Mouse (Mus musculus): Measurements from ENCODE around the gene Rps29. TPM values are rescaled to one million over a fixed set of nuclear protein-coding genes. Genes with fewer than 3 reads are reported as not detected.

The Rps29 gene
- polyA plus RNA-seq, 1 experiment from 2014 or later = 1,720 TPM

DNA sequence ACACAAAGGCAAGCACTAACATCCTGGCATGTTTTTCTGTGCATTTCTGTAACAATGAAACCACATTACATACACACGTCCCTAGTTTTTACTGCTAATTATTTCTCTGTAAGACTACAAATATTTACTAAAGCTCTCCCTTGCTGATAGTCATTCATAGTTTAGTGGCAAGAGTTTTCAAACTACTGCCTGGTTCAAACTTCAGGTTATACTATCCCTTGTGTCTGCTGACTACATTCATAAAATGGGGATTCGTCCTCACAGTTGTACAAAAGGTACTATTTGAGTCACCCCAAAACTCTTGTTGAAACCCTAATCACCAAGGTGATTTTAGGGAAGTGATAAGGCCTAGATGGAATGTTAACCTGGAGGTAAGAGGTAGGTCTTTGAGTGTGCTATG is 3.1 kb downstream of the Rps29 start:
- 0 out of 2 replicates have a peak, but pooled peaks cover 3% of the 10 kb centered on the region for H3K4me1 ChIP-seq
- 72% methylated on average over 2 of the region's 2 CpGs for WGBS
- no peaks in the 10 kb centered on the region for H3K9me3 ChIP-seq
- no peak for ATAC-seq (ENCODE audit: insufficient read depth, low FRiP score, low read depth)
- no peak overlapping the region for H3K27ac ChIP-seq
- no peak overlapping the region for H3K4me3 ChIP-seq (replicated peaks)
- H3K4me2 ChIP-seq = no peak overlapping the region
- H3K36me3 ChIP-seq = peaks cover 5% of the 10 kb centered on the region; the same call in 1 of the 2 replicates
- no peak overlapping the region for H3K9ac ChIP-seq
- no peaks in the 10 kb centered on the region for H3K27me3 ChIP-seq (replicated peaks)

DNA sequence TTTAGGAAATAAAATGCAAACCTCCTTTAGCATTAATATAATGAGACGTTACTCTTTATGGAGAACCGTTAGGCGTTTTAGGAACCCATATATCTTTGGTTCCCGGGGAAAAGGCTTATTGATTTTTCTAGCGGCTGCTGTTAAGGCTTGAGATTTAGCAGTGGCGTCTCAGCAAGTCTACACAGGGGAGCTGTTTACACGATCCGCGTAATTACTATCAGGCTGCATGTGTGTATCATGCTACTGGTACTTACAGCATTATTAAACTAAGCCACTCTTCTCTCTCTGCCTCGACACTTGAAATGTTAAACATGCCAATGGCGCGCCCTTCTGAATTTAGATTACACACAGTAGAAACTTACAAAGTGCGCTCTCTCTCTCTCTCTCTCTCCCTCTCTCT is 8.9 kb downstream of the Rps29 start:
- Histone ChIP-seq H3K36me3 (no peaks in the 10 kb centered on the region), H3K9ac (no peak overlapping the region), H3K27ac (no peak overlapping the region), H3K4me2 (no peak overlapping the region), H3K27me3 (replicated peaks) (no peaks in the 10 kb centered on the region), H3K9me3 (no peaks in the 10 kb centered on the region), H3K4me3 (replicated peaks) (no peak overlapping the region), H3K4me1 (no peaks in the 10 kb centered on the region)
- ATAC-seq (ENCODE audit: insufficient read depth, low FRiP score, low read depth) = no peak
- WGBS = 53% methylated on average over 13 of the region's 13 CpGs

DNA sequence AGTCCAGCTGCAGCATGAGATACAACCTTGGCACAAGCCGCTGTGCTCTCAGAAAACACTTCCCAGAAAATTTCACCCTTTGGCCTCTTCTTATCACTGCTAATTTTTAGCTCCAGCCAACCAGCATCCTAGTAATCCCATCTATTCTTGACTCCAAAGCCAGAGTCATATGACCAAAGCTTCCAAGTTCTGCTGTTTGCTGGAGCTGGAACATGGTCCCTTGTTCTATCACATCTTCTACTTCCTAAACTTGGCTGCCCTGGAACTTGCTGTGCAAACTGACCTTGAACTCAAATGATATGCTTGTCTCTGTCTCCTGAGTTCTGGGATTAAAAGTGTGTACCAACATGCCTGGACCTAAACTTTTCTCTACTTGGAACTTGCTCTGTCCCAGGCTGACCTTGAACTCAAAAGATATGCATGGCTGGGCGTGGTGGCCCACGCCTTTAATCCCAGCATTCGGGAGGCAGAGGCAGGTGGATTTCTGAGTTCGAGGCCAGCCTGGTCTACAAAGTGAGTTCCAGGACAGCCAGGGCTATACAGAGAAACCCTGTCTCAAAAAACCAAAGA is 11.7 kb downstream of the Rps29 start:
- Histone ChIP-seq H3K36me3 (no peaks in the 10 kb centered on the region), H3K27ac (no peak overlapping the region), H3K4me1 (no peaks in the 10 kb centered on the region), H3K9me3 (no peaks in the 10 kb centered on the region), H3K4me2 (no peak overlapping the region), H3K4me3 (replicated peaks) (no peak overlapping the region), H3K27me3 (replicated peaks) (no peaks in the 10 kb centered on the region), H3K9ac (no peak overlapping the region)
- ATAC-seq (ENCODE audit: insufficient read depth, low FRiP score, low read depth) = no peak
- 85% methylated on average over 5 of the region's 5 CpGs for WGBS

DNA sequence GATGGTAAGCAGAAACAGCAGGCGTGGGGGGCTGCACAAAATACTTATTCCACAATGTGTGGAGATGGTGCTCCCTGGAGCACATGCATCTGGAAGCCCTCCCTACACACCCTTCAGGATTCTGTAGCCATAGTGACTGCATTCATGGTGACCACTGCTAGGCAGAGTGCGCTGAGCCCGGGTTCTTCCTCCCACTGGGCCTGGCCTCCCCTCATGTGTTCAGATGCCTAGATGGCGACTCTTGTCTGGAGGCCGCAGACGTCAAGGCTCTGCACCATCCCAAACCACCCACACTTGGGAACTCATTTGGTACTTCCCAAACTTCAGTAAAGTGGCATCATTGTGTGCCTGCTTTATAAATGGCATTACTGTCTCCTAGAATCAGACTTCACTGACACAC is 15.5 kb downstream of the Rps29 start:
- 77% methylated on average over 6 of the region's 6 CpGs for WGBS
- H3K9ac ChIP-seq = no peak overlapping the region
- no peak overlapping the region for H3K27ac ChIP-seq
- no peaks in the 10 kb centered on the region for H3K27me3 ChIP-seq (replicated peaks)
- H3K4me2 ChIP-seq = no peak overlapping the region
- no peak overlapping the region for H3K4me3 ChIP-seq (replicated peaks)
- no peaks in the 10 kb centered on the region for H3K4me1 ChIP-seq
- no peak for ATAC-seq (ENCODE audit: insufficient read depth, low FRiP score, low read depth)
- H3K36me3 ChIP-seq = no peaks in the 10 kb centered on the region
- H3K9me3 ChIP-seq = no peaks in the 10 kb centered on the region

DNA sequence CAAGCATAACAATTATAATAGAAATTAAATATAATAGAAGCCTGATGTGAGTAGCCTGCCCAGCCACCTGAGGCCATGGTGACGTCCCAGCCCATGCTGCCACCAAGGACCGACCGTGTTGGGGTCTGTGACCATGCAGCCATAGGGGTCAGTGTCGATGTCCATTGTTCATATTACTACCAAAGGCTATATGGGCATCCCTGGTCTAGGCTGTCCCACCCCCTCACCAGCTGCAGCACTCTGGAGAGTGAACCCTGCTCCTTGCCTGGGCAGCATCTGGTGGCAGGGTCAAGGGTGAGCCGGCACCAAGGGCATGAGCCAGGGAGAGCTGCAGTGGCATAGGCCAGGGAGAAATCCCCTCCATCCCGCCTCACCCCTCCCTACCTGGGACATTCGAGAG is 19.1 kb downstream of the Rps29 start:
- ATAC-seq (ENCODE audit: insufficient read depth, low FRiP score, low read depth) = no peak
- H3K4me2 ChIP-seq = no peak overlapping the region
- no peak overlapping the region for H3K9ac ChIP-seq

DNA sequence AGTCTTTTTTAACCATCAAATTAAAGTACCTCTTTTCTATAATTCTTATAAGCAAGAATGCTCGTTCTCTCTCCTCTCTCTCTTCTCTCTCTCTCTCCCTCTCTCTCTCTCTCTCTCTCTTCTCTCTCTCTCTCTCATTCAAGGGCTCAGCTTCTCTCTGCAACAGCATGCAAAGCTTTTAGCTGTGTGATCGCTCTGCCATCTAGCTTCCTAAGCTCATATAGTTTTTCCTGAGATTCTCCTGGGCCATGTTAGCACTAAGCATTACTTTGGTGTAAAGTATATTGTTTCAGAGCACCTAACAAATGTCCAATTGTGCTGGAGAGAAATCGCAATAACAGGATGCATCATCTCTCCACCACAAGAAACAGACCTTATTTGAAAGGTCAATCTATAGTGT is 19.8 kb downstream of the Rps29 start:
- ATAC-seq (ENCODE audit: insufficient read depth, low FRiP score, low read depth) = no peak
- no peaks in the 10 kb centered on the region for H3K36me3 ChIP-seq
- WGBS = 81% methylated on average over 3 of the region's 3 CpGs

More for the DNA sequence above, 19.1 kb downstream of the Rps29 start:
- Histone ChIP-seq H3K36me3 (no peaks in the 10 kb centered on the region), H3K27me3 (replicated peaks) (no peaks in the 10 kb centered on the region), H3K27ac (no peak overlapping the region), H3K9me3 (no peaks in the 10 kb centered on the region), H3K4me1 (no peaks in the 10 kb centered on the region), H3K4me3 (replicated peaks) (no peak overlapping the region)
- 84% methylated on average over 7 of the region's 7 CpGs for WGBS

DNA sequence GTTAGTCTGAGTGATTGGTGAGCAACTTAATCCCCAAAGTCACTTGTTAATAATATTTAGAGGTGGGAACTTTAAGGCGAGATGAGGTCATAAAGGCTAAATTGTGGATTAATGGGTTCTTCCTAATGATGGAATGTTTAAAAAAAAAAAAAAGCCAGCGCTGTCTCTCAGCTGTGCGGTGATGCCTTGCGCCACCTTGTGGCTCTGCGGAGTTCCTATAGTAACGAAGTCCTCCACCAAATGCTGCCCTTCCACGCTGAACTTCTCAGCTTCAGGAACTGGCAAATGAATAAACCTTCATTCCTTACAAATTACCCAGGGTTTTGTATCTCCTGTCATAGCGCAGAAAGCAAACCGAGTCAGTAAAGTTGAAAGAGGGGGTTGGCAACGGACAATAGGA is 27.0 kb downstream of the Rps29 start:
- Histone ChIP-seq H3K36me3 (no peaks in the 10 kb centered on the region), H3K4me2 (no peak overlapping the region), H3K9me3 (no peaks in the 10 kb centered on the region), H3K4me1 (no peaks in the 10 kb centered on the region), H3K27me3 (replicated peaks) (no peaks in the 10 kb centered on the region), H3K27ac (no peak overlapping the region), H3K9ac (no peak overlapping the region), H3K4me3 (replicated peaks) (no peak overlapping the region)
- no peak for ATAC-seq (ENCODE audit: insufficient read depth, low FRiP score, low read depth)
- 9% methylated on average over 10 of the region's 10 CpGs for WGBS

More for the DNA sequence above, 19.8 kb downstream of the Rps29 start:
- H3K4me2 ChIP-seq = no peak overlapping the region
- no peaks in the 10 kb centered on the region for H3K9me3 ChIP-seq
- no peak overlapping the region for H3K27ac ChIP-seq
- H3K4me3 ChIP-seq (replicated peaks) = no peak overlapping the region
- H3K27me3 ChIP-seq (replicated peaks) = no peaks in the 10 kb centered on the region
- no peaks in the 10 kb centered on the region for H3K4me1 ChIP-seq
- no peak overlapping the region for H3K9ac ChIP-seq

DNA sequence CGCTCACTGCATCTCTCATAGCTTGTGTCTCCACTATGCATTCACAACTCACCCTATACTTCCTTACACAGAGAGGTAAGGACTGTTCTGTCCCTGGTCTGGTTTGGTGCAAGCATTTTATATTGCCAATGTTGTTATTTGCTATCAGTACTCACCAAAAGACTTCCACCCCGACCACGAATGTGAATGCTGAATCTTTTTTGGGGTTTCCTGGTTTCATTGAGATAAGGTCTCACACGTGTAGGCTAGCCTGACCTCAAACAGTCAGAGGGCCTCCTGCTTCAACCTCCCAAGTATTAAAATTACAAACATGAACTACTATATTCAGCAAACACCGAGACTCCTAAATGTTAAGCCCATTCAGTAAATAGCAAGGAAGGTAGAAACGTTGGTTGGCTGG is 27.7 kb downstream of the Rps29 start:
- WGBS = 70% methylated on average over 6 of the region's 6 CpGs
- ATAC-seq (ENCODE audit: insufficient read depth, low FRiP score, low read depth) = no peak

DNA sequence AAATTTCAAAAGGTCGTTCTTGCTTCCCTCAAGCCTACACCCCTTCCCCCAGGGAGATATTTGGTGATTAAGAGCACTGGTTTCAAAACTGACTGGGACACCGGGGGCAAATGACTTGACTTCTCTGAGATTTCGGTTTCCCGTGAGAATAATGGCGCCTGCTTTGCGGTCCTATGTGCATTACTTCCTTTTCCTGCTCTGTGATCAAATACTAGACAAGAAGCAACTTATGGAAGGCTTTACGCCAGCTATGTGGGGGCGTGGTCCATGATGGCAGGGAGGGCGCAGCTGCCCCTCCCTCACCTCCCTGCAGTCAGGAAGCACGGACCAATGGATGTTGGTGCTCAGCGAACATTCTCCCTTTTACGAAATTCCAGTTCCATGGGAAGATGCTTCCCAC is 28.5 kb downstream of the Rps29 start:
- H3K36me3 ChIP-seq = no peaks in the 10 kb centered on the region
- no peak overlapping the region for H3K27ac ChIP-seq
- no peaks in the 10 kb centered on the region for H3K27me3 ChIP-seq (replicated peaks)
- ATAC-seq (ENCODE audit: insufficient read depth, low FRiP score, low read depth) = no peak
- WGBS = 66% methylated on average over 12 of the region's 12 CpGs
- no peak overlapping the region for H3K9ac ChIP-seq
- H3K9me3 ChIP-seq = no peaks in the 10 kb centered on the region
- H3K4me2 ChIP-seq = peak overlapping the region; percentile 26
- H3K4me3 ChIP-seq (replicated peaks) = no peak overlapping the region
- H3K4me1 ChIP-seq = no peaks in the 10 kb centered on the region

More for the DNA sequence above, 27.7 kb downstream of the Rps29 start:
- Histone ChIP-seq H3K36me3 (no peaks in the 10 kb centered on the region), H3K9me3 (no peaks in the 10 kb centered on the region), H3K27ac (no peak overlapping the region), H3K9ac (no peak overlapping the region), H3K4me2 (no peak overlapping the region), H3K27me3 (replicated peaks) (no peaks in the 10 kb centered on the region), H3K4me1 (no peaks in the 10 kb centered on the region), H3K4me3 (replicated peaks) (no peak overlapping the region)

DNA sequence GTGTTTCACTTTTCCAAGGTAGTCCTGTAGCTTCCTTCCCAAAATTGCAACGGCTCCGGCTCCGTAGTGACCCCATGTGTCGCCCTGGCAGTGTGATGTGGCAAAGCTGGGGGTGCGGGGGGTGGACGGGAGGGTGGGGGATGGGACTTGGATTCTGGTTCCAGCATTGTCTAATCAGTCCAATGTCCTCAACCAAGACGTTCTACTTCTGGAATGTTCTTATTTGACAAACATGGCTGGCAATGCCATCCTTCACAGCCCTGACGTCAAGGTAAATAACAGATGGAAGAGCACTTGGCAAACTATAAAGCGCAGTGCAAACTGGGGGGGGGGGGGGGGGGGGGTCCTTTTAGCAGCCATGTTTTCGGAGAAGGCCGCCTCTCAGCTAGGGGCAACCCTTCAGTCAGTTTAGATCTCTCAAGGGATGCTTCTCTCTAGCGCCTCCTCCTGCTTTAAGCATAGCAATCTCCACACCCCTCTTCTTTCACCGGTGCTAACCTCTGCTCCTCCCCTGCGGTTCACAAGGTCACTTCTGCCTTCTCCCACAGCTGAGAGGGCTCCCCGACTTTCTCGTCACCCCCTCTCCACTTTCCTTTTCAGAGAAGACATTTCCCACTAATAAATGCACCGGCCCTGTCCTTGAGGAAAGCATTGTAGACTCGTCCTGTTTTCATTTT is 29.2 kb downstream of the Rps29 start:
- H3K4me1 ChIP-seq = no peaks in the 10 kb centered on the region
- H3K4me2 ChIP-seq = peak overlapping the region; percentile 26
- H3K27ac ChIP-seq = no peak overlapping the region
- no peaks in the 10 kb centered on the region for H3K36me3 ChIP-seq
- no peak overlapping the region for H3K4me3 ChIP-seq (replicated peaks)
- no peaks in the 10 kb centered on the region for H3K9me3 ChIP-seq
- no peaks in the 10 kb centered on the region for H3K27me3 ChIP-seq (replicated peaks)
- WGBS = 28% methylated on average over 18 of the region's 18 CpGs
- H3K9ac ChIP-seq = no peak overlapping the region
- no peak for ATAC-seq (ENCODE audit: insufficient read depth, low FRiP score, low read depth)

DNA sequence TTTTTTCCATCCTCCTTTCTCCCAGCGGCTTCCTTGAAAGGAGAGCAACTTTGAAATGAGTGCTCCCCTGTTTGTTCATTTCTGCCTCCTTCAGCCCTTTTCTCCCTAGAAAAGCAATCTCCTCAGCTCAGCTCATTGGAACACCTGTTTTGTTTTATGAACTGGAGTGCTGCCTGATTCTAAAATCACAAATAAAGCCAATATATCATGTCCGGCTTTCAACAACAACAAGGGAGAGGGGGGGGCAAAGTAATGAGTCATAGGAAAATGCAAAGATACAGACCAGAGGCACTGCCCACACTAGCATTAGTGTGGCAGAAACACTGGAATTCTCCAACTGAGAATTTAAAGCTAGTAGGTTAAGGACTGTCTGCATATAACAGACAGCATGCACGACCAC is 31.4 kb downstream of the Rps29 start:
- no peak for ATAC-seq (ENCODE audit: insufficient read depth, low FRiP score, low read depth)
- Histone ChIP-seq H3K27ac (no peak overlapping the region), H3K9ac (no peak overlapping the region), H3K9me3 (no peaks in the 10 kb centered on the region), H3K36me3 (no peaks in the 10 kb centered on the region), H3K27me3 (replicated peaks) (no peaks in the 10 kb centered on the region), H3K4me2 (no peak overlapping the region), H3K4me3 (replicated peaks) (no peak overlapping the region), H3K4me1 (no peaks in the 10 kb centered on the region)
- 80% methylated on average over 3 of the region's 3 CpGs for WGBS

DNA sequence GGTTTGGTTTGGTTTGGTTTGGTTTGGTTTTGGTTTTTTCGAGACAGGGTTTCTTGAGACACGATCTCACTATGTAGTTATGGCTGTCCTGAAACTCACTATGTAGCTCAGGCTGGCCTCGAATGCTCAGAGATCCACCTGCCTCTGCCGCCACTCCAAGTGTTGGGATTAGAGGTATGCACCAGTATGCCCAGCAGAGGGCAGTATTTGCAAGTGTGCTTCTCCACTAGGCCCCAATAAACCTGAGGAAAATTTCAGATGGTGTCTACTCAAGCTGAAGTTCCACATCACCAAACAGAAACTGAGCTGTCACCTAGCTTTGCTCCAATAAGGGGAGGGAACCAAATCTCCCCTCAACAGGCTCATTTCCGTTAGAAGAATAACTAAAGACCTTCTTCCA is 31.8 kb downstream of the Rps29 start:
- H3K9ac ChIP-seq = no peak overlapping the region
- H3K4me2 ChIP-seq = no peak overlapping the region
- ATAC-seq (ENCODE audit: insufficient read depth, low FRiP score, low read depth) = no peak
- H3K36me3 ChIP-seq = no peaks in the 10 kb centered on the region
- no peaks in the 10 kb centered on the region for H3K4me1 ChIP-seq
- H3K4me3 ChIP-seq (replicated peaks) = no peak overlapping the region
- WGBS = 89% methylated on average over 5 of the region's 5 CpGs
- H3K27me3 ChIP-seq (replicated peaks) = no peaks in the 10 kb centered on the region
- H3K9me3 ChIP-seq = no peaks in the 10 kb centered on the region
- H3K27ac ChIP-seq = no peak overlapping the region

DNA sequence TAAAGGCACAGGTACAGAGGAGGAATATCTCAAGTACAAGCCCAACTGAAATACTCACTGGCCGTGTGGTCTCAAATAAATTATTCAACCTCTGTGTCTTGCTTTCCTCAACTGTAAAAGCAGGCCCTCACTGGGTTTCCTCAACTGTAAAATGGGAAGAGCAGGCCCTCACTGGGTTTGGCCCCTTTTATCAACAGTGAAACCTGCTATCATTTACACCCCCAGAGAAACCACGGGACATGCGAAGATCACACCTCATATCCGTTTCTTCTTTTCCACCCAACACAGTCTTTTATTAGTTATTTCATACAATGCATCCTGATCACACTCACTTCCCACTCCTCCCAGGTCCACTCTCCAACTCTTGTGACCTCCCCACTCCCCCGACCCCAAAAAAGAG is 33.9 kb downstream of the Rps29 start:
- Histone ChIP-seq H3K36me3 (no peaks in the 10 kb centered on the region), H3K9ac (no peak overlapping the region), H3K4me1 (no peaks in the 10 kb centered on the region), H3K27ac (no peak overlapping the region), H3K4me2 (no peak overlapping the region), H3K4me3 (replicated peaks) (no peak overlapping the region), H3K27me3 (replicated peaks) (no peaks in the 10 kb centered on the region), H3K9me3 (no peaks in the 10 kb centered on the region)
- 89% methylated on average over 5 of the region's 5 CpGs for WGBS
- ATAC-seq (ENCODE audit: insufficient read depth, low FRiP score, low read depth) = no peak

Measured in stomach, embryonic 15.5 days (tissue).